Mouse (Mus musculus) adrenal gland, adult 2 months (tissue): ENCODE data around the gene Wars2. TPM values are rescaled to one million over a fixed set of nuclear protein-coding genes. Genes with fewer than 3 reads are reported as not detected.

Experiments
- DNase-seq: peaks from one replicate; pipeline ENCODE4 v3.0.0; 2021
- microRNA-seq, 2 experiments: library from miRNA; unstranded; fragments of <30 nt; microRNA quantifications; one replicate each; pipeline ENCODE4 v1.2.0; 2021
- polyA plus RNA-seq: library from polyadenylated mRNA; depleted of rRNA; stranded (reverse); fragments of >200 nt; gene quantifications from 2 replicates; pipeline ENCODE4 v1.2.3, GENCODE M21; 2012; rRNA removed
- total RNA-seq, 2 experiments: library from RNA; stranded (reverse); gene quantifications; 2 replicates each; pipeline ENCODE4 v1.2.3; 2021

Wars2 gene
- total and polyA plus RNA-seq, 3 experiments = 2.7 to 15.3 (median 11.7) TPM

- DNase-seq = peak; percentile 73
Measured at GRCm38 (mm10) chr3:99263471-99263903, 122.6 kb downstream of the Wars2 start.

- DNase-seq = no peak
Measured at GRCm38 (mm10) chr3:99264695-99265094, 123.8 kb downstream of the Wars2 start.

- DNase-seq = no peak
Measured at GRCm38 (mm10) chr3:99266752-99267303, 126.0 kb downstream of the Wars2 start.

- DNase-seq = no peak
Measured at GRCm38 (mm10) chr3:99277973-99278580, 137.2 kb downstream of the Wars2 start.

- DNase-seq = no peak
Measured at GRCm38 (mm10) chr3:99279718-99280117, 138.8 kb downstream of the Wars2 start.

GRCm38 (mm10) chr3:99281453-99281852, 140.6 kb downstream of the Wars2 start:
- no peak for DNase-seq

GRCm38 (mm10) chr3:99288302-99288701, 147.4 kb downstream of the Wars2 start:
- DNase-seq = no peak

Small RNA genes within 50 kb of the gene (microRNA-seq; reads per million reads assigned to microRNA genes)
- 0 reads per million in 2 experiments for gene Mir6481

Other genes starting within 250 kb of the Wars2 start
- gene Hao2, start 247.8 kb upstream of the Wars2 start, total RNA-seq = 100 to 1,000 TPM; 211 to 479 TPM
- gene Hao2, start 247.8 kb upstream of the Wars2 start, polyA plus RNA-seq = 8.8 and 10.9 TPM in 2 replicates
- under 1 TPM in 1 of 2 experiments, not detected in 1; 0.24 TPM for gene Tbx15, start 99.3 kb downstream of the Wars2 start, total RNA-seq
- 0.08 and 0.10 TPM in 2 replicates for gene Tbx15, start 99.3 kb downstream of the Wars2 start, polyA plus RNA-seq